In the genomic region with DNA sequence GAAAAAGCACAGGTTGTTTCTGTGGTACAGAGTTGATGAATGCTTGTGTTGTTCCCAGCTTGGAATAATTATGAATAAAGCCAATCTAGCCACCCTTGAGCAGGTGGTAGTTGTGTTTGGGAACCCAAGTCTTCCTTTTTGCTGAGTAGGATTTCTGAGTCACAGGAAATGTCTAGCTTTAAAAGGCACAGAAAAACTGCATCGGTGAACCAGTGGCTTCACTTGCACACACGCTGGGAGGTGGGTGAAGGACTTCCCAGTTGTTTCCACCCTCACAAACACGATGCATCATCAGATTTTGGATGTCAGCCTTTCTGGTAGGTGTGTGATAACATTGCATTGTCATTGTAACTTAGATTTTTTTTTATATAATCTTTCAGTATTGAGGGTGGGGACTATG, we compare ENCODE assay signal across 25 mouse cellular contexts.
A peak's percentile ranks its signal among the peaks of the same experiment; 100 is the strongest.
DNase-seq lines count a peak whose midpoint lies in the region; ATAC-seq and TF ChIP-seq lines count a peak whose summit lies in the region.
"Had no signal": no experiment of that assay in that cellular context is flagged by ENCODE, and none has a peak within 500 bp of the region (broad histone marks: within the 10 kb centered on the region; RNA-seq: fewer than 3 reads in every experiment).

No protein-coding gene starts in this region.

- ATAC-seq in frontal cortex, adult (ENCODE audit: low TSS enrichment), result peak; percentile 59
- ATAC-seq: CD4-positive, CD25-positive, alpha-beta regulatory T cell, adult 4 months; forebrain, embryonic 16.5 days; hindbrain, embryonic 16.5 days had no signal

- DNase-seq in frontal cortex, postnatal 25 days (ENCODE audit: low spot score in 2 of 2), result no peak
- DNase-seq in layer of hippocampus, adult 18-20 months (ENCODE audit: low spot score in 2 of 2), result peak; percentile 8 to 16
- DNase-seq in layer of hippocampus, adult 9-10 months (ENCODE audit: low spot score), result no peak
- peak; percentile 11 to 14 for DNase-seq in left cerebral cortex, adult 2 months (ENCODE audit: extremely low spot score in 1 of 2, low spot score in 2 of 2)
- no peak for DNase-seq in left cerebral cortex, postnatal 4 days
- DNase-seq in right cerebral cortex, postnatal 25 days, result peak; percentile 22
- DNase-seq in right cerebral cortex, postnatal 14 days, result no peak
- DNase-seq: adrenal gland, adult 8-10 months; adrenal gland, postnatal 36 days; B cell, adult 2 months; cerebellum, adult 11 months; cerebellum, adult 9-10 months; cerebellum, postnatal 25 days; gastrocnemius, adult 2 months; gastrocnemius, postnatal 25 days; heart, postnatal 10 days; heart, postnatal 4 days had no signal

- intact Hi-C loops in left cerebral cortex, adult 2 months (cut with DNase I), result loop anchor here (5.0 to 10.0 kb wide), 4 partner anchors 163 to 500 kb away; partner anchors contain the start of gene Slco3a1
- intact Hi-C loops in left cerebral cortex, postnatal 4 days (cut with DNase I), result no loop called here

- TF ChIP-seq CTCF in left cerebral cortex, adult 2 months (IDR thresholded peaks at IDR 0.05), result no peak

- no peak overlapping the region for H3K4me3 ChIP-seq in left cerebral cortex, adult 2 months
- H3K4me3 ChIP-seq: embryonic facial prominence, embryonic 12.5 days; forebrain, embryonic 12.5 days; gastrocnemius, adult 2 months; heart, embryonic 10.5 days; hindbrain, embryonic 12.5 days had no signal

- no peak overlapping the region for H3K27ac ChIP-seq in left cerebral cortex, adult 2 months
- H3K27ac ChIP-seq: embryonic facial prominence, embryonic 12.5 days; forebrain, embryonic 12.5 days; gastrocnemius, adult 2 months; heart, embryonic 10.5 days; hindbrain, embryonic 12.5 days had no signal

Comparison
In these comparisons a context has a peak if more than half of its experiments do, and no peak if none do; other contexts are left out.
1. DNase-seq: peak in layer of hippocampus, adult 18-20 months (2 of 2), left cerebral cortex, adult 2 months (2 of 2) and right cerebral cortex, postnatal 25 days (single experiment); none in frontal cortex, postnatal 25 days (0 of 2), layer of hippocampus, adult 9-10 months (single experiment), left cerebral cortex, postnatal 4 days (single experiment) and right cerebral cortex, postnatal 14 days (single experiment).